Mouse (Mus musculus): Measurements from ENCODE around the gene Iffo1. TPM values are rescaled to one million over a fixed set of nuclear protein-coding genes. Genes with fewer than 3 reads are reported as not detected.

Iffo1 gene
- total RNA-seq (2014; fragmentation: Nextera tagmentation) (26.4 and 37.4 TPM in 2 replicates), total RNA-seq (2017) (11.8 and 14.0 TPM in 2 replicates)

DNA sequence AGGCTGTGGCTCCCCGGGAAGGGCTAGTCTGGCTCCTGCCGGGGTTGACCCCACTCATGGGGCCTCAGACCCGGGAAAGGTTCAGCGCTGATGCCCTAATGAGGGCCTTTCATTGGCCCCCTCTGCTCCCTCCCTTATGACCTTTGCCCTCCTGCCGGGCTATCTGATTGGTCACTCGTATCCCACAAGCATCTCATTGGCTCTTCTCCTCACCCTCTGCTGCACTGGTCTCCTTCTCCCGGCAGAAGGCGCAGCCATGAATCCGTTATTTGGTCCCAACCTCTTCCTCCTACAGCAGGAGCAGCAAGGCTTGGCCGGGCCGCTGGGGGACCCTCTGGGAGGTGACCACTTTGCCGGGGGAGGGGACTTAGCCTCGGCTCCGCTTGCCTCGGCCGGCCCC lies at the start of gene Iffo1:
TSS of gene Iffo1 (plus strand) at position 241 of the 400 bp plus-strand sequence.
- peak; percentile 83 for ATAC-seq (replicated peaks; ENCODE audit: poor library complexity, severe bottlenecking)

GRCm38 (mm10) chr6:125095391-125096278 lies 49.4 kb upstream of the Iffo1 start, which contains the start of gene Chd4:
Chd4 (plus strand) TSS chr6:125095981.
- ATAC-seq (replicated peaks; ENCODE audit: poor library complexity, severe bottlenecking) = peak; percentile 58

DNA sequence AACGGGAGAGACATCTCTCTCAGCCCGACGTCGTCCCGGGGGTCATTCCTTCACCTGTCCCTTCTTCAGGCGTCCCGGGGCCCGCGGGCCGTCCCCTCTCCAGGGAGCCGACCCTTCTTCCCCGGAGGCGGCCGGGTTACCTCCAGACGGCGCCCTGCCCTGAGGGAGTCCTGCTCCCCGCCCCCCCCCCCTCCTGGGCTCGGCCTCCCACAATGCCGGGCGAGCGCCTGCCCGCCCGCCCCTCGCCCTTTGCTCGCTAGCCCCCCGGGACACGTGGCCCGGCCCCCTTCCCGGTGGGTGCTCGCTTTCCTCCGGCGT lies 48.8 kb upstream of the Iffo1 start:
- no peak for ATAC-seq (replicated peaks; ENCODE audit: poor library complexity, severe bottlenecking)

DNA sequence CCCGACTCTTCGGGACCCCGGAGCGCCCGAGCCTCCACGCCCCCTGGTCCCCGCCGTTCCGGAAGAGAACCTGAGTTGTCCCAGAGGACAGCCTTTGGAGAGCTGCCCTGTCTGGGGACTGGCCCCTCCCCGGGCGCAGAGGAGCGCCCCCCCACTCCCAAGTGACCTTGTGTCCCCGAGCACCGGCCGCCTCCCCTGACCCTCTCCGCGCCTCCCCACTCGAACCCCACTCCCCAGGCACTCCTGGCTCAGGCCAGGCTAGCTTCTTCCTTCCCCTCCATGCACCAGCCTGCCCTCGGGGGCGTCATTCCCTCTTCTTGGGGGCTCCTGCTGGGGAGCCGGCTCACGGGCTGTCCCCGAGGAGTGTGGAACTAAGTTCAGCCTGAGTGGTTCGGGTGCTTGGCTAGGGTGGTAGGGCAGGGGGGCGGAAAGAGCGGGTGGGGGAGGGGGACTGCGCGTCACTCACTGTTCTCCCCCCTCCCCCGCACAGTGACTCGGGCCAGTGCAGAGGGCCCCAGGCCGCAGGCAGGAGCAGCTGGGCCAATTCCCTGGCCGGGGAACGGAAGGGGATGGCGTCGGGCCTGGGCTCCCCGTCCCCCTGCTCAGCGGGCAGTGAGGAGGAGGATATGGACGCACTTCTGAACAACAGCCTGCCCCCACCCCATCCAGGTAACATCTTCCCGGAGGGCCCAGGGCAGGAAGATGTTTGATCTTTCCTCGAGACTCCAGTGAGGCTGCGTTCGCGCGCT lies 48.3 kb upstream of the Iffo1 start:
- peak; percentile 25 for ATAC-seq (replicated peaks; ENCODE audit: poor library complexity, severe bottlenecking)

- no peak for ATAC-seq (replicated peaks; ENCODE audit: poor library complexity, severe bottlenecking)
Measured at GRCm38 (mm10) chr6:125097346-125097689, 47.7 kb upstream of the Iffo1 start.

DNA sequence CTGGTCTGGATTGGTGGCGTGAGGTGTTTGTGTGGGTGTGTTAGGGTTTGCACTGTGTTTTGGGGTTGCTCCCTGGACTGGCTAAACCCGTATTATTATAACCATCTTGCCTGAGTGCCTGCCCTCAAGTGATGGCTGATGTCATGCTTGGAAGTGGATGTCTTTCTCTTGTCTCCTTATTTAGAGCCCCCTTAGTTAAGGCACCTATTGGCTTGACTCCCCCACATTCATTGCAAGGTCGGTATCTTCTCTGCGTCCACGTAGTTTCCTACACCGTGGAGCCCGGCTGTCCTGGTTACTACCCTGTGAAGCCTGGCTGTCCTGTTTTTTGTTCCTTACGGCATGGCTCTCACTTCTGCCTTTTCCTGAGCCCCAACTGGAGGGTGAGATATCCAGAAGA lies 47.1 kb upstream of the Iffo1 start:
- ATAC-seq (replicated peaks; ENCODE audit: poor library complexity, severe bottlenecking) = no peak

DNA sequence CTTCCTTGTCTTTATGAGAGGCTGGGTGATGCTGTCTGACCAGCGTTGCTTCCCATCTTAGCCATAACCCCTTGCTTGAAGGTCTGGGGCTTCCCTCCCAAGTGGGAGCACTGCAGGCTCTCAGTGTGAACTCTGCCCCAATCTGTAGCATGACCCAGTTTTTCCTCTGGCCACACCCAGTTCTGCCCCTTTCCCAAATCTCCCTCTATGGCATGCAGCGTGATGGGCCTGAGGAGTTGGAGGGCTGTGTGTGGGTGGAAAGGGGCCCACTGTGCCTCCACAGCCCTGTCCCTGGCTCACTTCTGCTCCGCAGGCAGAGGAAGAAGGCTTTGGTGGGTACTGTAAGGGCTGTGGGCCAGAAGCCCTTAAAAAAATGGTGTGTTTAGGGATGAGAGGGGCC lies 46.5 kb upstream of the Iffo1 start:
- ATAC-seq (replicated peaks; ENCODE audit: poor library complexity, severe bottlenecking) = no peak

DNA sequence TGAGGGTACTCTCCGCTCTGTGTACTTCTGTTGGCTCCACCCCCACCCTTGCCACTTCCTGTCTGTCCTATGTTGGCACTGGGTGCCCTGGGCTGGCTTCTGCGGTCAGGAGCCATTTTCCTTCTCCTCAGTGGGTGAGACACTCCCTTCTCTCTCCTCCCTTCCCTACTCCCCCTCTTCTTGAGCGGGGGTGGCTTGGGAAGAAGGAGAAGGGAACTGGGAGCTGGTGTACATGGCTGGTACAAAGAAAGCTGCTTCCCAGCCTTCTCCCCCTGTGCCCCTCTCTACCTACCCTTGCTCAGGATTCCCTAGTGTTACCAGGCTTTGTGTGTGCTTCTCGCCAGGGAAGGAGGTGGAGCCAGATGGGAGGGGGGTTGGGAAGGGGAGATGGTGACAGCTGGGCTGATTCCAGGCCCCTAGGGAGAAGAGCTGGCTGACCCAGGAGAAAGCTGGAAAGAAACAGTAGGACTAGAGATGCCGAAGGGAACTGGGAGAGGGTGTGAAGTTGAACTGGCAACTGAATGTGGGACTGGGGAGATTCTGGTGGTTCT lies 45.5 kb upstream of the Iffo1 start:
- peak; percentile 48 for ATAC-seq (replicated peaks; ENCODE audit: poor library complexity, severe bottlenecking)

- ATAC-seq (replicated peaks; ENCODE audit: poor library complexity, severe bottlenecking) = no peak
Measured at GRCm38 (mm10) chr6:125101444-125101843, 43.6 kb upstream of the Iffo1 start.

DNA sequence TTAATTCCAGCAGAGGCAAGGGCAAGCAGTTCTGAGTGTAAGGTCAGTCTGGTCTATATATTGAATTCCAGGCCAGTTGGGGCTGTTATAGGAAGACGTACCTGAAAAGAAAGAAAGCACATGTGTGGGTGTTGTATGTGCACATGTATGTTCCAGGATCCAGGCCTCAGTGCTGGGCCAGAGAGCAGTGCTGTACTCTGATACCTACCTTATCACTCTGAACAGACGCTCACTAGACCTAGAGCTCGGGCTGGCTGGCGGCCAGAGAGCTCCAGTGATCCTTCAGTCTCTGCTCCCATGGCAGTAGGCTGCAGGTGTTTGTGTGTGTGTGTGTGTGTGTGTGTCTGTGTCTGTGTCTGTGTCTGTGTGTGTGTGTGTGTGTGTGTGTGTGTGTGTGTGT lies 40.8 kb upstream of the Iffo1 start:
- no peak for ATAC-seq (replicated peaks; ENCODE audit: poor library complexity, severe bottlenecking)

- ATAC-seq (replicated peaks; ENCODE audit: poor library complexity, severe bottlenecking) = no peak
Measured at GRCm38 (mm10) chr6:125107705-125108104, 37.3 kb upstream of the Iffo1 start.

- no peak for ATAC-seq (replicated peaks; ENCODE audit: poor library complexity, severe bottlenecking)
Measured at GRCm38 (mm10) chr6:125109371-125109770, 35.7 kb upstream of the Iffo1 start.

- ATAC-seq (replicated peaks; ENCODE audit: poor library complexity, severe bottlenecking) = peak; percentile 41; the same call in 1 of the 2 replicates
Measured at GRCm38 (mm10) chr6:125110927-125111326, 34.1 kb upstream of the Iffo1 start.

DNA sequence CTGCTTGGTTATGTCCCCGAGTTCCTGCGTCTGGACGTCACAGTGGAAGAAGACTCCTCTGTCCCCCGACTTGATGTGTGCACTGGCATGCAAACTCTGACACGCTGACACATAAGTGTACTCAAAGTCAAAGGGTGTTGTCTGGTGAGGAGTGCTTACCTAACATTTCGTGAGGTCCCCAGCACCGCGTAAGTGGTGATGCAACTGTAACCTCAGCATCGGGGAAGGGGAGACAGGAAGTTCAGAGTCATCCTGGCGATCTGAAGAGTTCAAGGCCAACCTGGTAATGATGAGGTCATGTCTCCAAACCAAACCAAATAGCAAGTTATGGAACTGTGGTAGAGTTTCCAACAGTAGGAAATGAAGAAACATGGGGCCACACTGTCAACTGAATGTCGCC lies 32.5 kb upstream of the Iffo1 start:
- ATAC-seq (replicated peaks; ENCODE audit: poor library complexity, severe bottlenecking) = peak; percentile 78

- no peak for ATAC-seq (replicated peaks; ENCODE audit: poor library complexity, severe bottlenecking)
Measured at GRCm38 (mm10) chr6:125119387-125119786, 25.7 kb upstream of the Iffo1 start.

DNA sequence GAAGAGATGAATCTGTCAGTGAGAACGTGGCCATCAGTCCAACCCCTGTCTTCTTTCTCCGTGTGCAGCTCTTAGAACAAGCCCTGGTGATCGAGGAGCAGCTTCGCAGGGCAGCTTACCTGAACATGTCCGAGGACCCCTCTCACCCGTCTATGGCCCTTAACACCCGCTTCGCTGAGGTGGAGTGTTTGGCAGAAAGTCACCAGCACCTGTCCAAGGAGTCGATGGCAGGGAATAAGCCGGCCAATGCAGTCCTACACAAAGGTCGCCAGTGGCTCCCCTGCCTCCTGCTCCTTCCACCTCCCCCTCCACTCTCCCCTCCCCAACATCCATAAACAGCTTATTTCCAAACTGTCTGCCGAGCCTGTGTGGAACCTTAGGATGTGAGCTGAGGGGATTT lies 16.3 kb upstream of the Iffo1 start:
- ATAC-seq (replicated peaks; ENCODE audit: poor library complexity, severe bottlenecking) = no peak

DNA sequence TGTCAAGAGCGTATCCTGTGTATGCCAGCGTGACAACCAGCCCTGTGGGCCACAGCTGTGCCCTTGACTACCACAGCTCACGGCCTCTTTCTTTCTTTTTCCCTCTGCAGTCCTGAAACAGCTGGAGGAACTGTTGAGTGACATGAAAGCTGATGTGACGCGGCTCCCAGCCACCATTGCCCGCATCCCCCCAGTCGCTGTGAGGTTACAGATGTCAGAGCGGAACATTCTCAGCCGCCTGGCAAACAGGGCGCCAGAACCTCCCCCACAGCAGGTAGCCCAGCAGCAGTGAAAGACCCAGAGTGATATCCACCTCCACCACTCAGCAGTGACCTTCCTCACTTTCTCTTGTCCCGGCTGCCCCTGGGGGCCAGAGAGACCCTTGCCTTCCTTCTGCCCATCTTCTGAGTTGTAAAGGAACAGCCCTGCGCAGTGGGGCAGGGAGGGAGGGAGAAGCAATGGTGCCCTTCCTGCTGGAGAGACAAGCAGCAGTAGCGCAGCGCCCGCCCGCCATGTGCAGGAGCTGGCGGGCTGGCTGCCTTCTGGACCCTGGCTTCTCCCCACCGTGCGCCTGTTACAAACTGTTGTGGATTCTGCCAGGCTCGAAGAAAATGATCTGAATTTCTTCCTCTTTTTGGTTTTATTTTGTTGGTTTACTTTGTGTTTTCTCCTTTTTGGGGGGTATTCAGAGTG lies 15.2 kb upstream of the Iffo1 start:
- no peak for ATAC-seq (replicated peaks; ENCODE audit: poor library complexity, severe bottlenecking)

DNA sequence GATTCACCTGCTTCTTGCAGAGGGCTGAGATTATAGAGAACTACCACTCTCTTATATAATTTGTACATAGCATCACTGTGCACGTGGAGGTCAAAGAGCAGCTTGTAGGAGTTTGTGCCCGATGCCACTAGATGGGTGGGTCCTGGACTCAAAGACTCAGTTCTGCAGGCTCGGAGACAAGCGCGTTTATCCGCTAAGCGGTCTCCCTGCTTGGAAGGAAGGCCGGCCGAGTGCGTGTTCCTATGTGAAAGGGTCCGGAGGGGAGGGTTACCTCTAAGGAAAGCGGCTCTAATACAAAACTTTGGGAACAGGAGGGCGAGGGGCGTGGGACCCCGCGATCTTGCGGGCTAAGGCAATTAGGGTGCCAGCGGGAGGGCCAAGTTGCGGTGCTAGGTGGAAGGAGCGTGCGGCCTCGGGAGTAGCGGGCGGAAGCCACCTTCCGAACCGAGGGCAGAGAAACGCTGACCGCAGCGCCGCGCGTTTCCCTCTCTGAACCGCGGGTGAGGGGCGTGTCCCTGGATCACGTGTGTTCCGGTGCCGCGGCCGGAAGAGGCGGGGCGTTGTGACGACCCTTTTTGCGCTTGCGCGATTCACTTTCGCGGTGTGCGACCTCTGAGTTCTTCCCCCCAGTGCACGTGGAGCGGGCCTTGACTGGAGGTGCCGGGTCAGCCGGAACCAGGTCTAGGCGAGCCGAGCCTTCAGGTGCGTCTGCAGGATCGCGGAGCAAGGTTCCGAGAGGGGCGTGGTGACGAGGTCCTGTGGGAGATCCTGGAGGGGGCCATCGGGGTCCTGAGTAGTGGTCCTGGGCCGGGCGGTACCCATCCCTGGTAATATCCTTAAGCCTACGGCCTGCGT lies 13.5 kb upstream of the Iffo1 start, which contains the start of gene Nop2:
TSS of gene Nop2 (plus strand) at position 608 of the 855 bp plus-strand sequence.
- peak; percentile 91 for ATAC-seq (replicated peaks; ENCODE audit: poor library complexity, severe bottlenecking)

DNA sequence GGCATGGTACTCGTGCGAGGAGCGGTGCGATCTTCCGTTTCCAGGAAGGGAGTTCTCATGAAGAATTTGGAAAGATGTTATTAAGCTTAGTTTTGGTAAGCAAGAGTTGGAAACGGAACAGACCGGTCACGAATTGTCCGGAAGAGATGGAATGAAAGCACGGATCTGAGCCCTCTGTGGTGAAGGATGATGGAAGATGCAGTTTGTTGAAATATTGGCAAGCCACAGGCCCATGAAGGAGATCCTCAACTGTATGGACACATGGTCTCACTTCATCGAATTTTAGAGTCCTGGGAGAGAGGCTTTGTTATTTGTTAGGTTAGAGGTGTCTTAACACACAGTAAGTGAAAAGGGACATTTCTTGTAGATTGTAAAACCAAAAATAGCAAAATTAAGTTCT lies 12.6 kb upstream of the Iffo1 start:
- no peak for ATAC-seq (replicated peaks; ENCODE audit: poor library complexity, severe bottlenecking)

All from granulocyte monocyte progenitor cell, adult 5-6 weeks (primary cell).